Mouse (Mus musculus) liver, embryonic 14.5 days (tissue): ENCODE measurements at regions not wholly inside any gene's neighbourhood (a gene's known extent, or its start where the extent isn't known, plus 50 kb on each side); places are given as distances from the start of the nearest gene placed in this dataset.

ENCODE experiments used
- ATAC-seq: fragments of 200-750 bp; cut with Nextera tagmentation; 2 replicates; pipeline ENCODE4 v1.8.0; 2017; ENCODE audit warnings: moderate number of reproducible peaks, mild to moderate bottlenecking, moderate library complexity; ENCODE audit not compliant: insufficient read depth
- DNase-seq, 3 experiments: peaks; one replicate each; pipeline ENCODE4 v3.0.0-alpha.2; 2012 to 2013; ENCODE audit warnings: low read depth in 3 of 3, low spot score in 3 of 3
- H3K27ac ChIP-seq: fragments of 300-500 bp; sonication (generic); 2 replicates; pipeline ENCODE4 v1.5.1; 2014; ENCODE audit warnings: moderate library complexity, mild to moderate bottlenecking, control low read depth, inconsistent platforms
- H3K27me3 ChIP-seq: fragments of 300-500 bp; sonication (generic); 2 replicates; pipeline ENCODE4 v1.6.1; 2014; ENCODE audit warnings: mild to moderate bottlenecking, low read length, moderate library complexity; ENCODE audit not compliant: control insufficient read depth, insufficient read depth
- H3K36me3 ChIP-seq: fragments of 300-500 bp; sonication (generic); replicated peaks from 2 replicates; pipeline ENCODE4 v1.6.1; 2014; ENCODE audit warnings: low read depth; ENCODE audit not compliant: control insufficient read depth, insufficient read depth
- H3K4me1 ChIP-seq, 2 experiments: fragments of 200-500 bp in 1 of 2; fragments of 300-500 bp in 1 of 2; sonication (generic) in 1 of 2; replicated peaks; 2 replicates each; pipeline ENCODE4 v1.6.1; 2012 to 2014; ENCODE audit warnings: antibody characterized with exemption in 1 of 2, inconsistent platforms in 1 of 2, low read length in 1 of 2; ENCODE audit not compliant: control insufficient read depth in 2 of 2, insufficient read depth in 2 of 2
- H3K4me2 ChIP-seq: fragments of 300-500 bp; sonication (generic); 2 replicates; pipeline ENCODE4 v1.6.1; 2014; ENCODE audit warnings: low read depth, mild to moderate bottlenecking, control low read depth, moderate library complexity
- H3K4me3 ChIP-seq, 2 experiments: fragments of 200-500 bp in 1 of 2; fragments of 300-500 bp in 1 of 2; sonication (generic) in 1 of 2; 2 replicates each; pipeline ENCODE4 v1.5.1; 2012 to 2014; ENCODE audit warnings: low read depth in 2 of 2, low read length in 2 of 2, mild to moderate bottlenecking in 2 of 2, control low read depth in 1 of 2, inconsistent platforms in 1 of 2, moderate library complexity in 1 of 2; ENCODE audit not compliant: insufficient read depth in 1 of 2
- H3K9ac ChIP-seq: fragments of 300-500 bp; sonication (generic); replicated peaks from 2 replicates; pipeline ENCODE4 v1.6.1; 2014; ENCODE audit warnings: mild to moderate bottlenecking, control low read depth, moderate library complexity
- H3K9me3 ChIP-seq: fragments of 300-500 bp; sonication (generic); 2 replicates; pipeline ENCODE4 v1.6.1; 2016; ENCODE audit warnings: low read length, mixed read lengths; ENCODE audit not compliant: control insufficient read depth
- CTCF ChIP-seq: IDR thresholded peaks from 2 replicates; pipeline ENCODE4 v1.5.1; 2016; ENCODE audit warnings: antibody characterized with exemption, low read depth, control low read depth
- EP300 ChIP-seq: IDR thresholded peaks from 2 replicates; pipeline ENCODE4 v1.6.1; 2016; ENCODE audit warnings: antibody characterized with exemption, low read depth
- WGBS: fragments of 180-500 bp; shearing (Covaris S2); extraction: QIAGEN DNeasy Blood & Tissue Kit; methylation state at CpG from one replicate; pipeline ENCODE4 v1.1.7; 2014; ENCODE audit not compliant: insufficient replicate concordance; 5-methylcytosine and 5-hydroxymethylcytosine counted together

DNA sequence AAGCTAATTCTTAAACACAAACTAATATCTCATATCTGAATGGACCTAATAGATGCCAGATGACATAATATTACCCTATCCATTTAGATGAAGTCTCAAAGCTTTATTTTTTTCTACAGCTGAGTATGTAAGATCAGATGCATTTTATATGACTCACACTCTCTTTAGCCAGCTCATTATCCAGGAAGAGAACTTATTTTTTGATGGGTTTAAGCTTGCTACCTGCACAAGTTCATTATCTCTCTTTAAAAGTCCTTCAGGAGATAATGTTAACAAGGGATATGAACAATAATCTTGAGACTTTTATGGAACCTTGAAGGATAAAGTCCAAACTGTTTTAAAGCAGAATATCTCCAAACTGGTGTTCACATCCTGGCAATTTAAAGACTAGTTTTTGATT lies 468.0 kb downstream of the Ebf1 start:
- no peak for TF ChIP-seq EP300
- TF ChIP-seq CTCF: no peak
- DNase-seq: no peak
- Histone ChIP-seq H3K4me1 (no peaks in the 10 kb centered on the region), H3K27me3 (no peaks in the 10 kb centered on the region), H3K9me3 (no peaks in the 10 kb centered on the region), H3K36me3 (no peaks in the 10 kb centered on the region), H3K4me3 (no peak overlapping the region), H3K9ac (no peak overlapping the region), H3K4me2 (no peak overlapping the region), H3K27ac (no peak overlapping the region)
- ATAC-seq: no peak

- Histone ChIP-seq H3K4me2 (no peak overlapping the region), H3K27ac (no peak overlapping the region), H3K4me1 (no peaks in the 10 kb centered on the region), H3K9me3 (no peaks in the 10 kb centered on the region), H3K27me3 (no peaks in the 10 kb centered on the region), H3K9ac (no peak overlapping the region), H3K4me3 (no peak overlapping the region), H3K36me3 (no peaks in the 10 kb centered on the region)
- no peak for TF ChIP-seq CTCF
- TF ChIP-seq EP300: no peak
- ATAC-seq: no peak
- DNase-seq: peak; percentile 1 to 7 (median 1)
- 54% methylated on average over 5 of the region's 5 CpGs for WGBS
Observed at GRCm38 (mm10) chr11:45087186-45087915, 470.2 kb downstream of the Ebf1 start.

- TF ChIP-seq CTCF: no peak
- no peak for TF ChIP-seq EP300
- WGBS: 75% methylated on average over 1 of the region's 1 CpGs
- no peak overlapping the region for H3K27ac ChIP-seq
- H3K36me3 ChIP-seq: no peaks in the 10 kb centered on the region
- no peaks in the 10 kb centered on the region for H3K9me3 ChIP-seq
- no peak overlapping the region for H3K4me3 ChIP-seq
- H3K4me2 ChIP-seq: no peak overlapping the region
- ATAC-seq (no peak), DNase-seq (no peak)
- no peaks in the 10 kb centered on the region for H3K27me3 ChIP-seq
- no peak overlapping the region for H3K9ac ChIP-seq
- no peaks in the 10 kb centered on the region for H3K4me1 ChIP-seq
Observed at GRCm38 (mm10) chr11:45088286-45088685, 471.2 kb downstream of the Ebf1 start.

- no peak for ATAC-seq
- TF ChIP-seq CTCF (no peak), EP300 (no peak)
- no peak for DNase-seq
- Histone ChIP-seq H3K9me3 (no peaks in the 10 kb centered on the region), H3K27me3 (no peaks in the 10 kb centered on the region), H3K27ac (no peak overlapping the region), H3K4me3 (no peak overlapping the region), H3K9ac (no peak overlapping the region), H3K4me1 (no peaks in the 10 kb centered on the region), H3K36me3 (no peaks in the 10 kb centered on the region), H3K4me2 (no peak overlapping the region)
- WGBS: 22% methylated on average over 3 of the region's 3 CpGs
Observed at GRCm38 (mm10) chr11:45089561-45089960, 472.4 kb downstream of the Ebf1 start.

DNA sequence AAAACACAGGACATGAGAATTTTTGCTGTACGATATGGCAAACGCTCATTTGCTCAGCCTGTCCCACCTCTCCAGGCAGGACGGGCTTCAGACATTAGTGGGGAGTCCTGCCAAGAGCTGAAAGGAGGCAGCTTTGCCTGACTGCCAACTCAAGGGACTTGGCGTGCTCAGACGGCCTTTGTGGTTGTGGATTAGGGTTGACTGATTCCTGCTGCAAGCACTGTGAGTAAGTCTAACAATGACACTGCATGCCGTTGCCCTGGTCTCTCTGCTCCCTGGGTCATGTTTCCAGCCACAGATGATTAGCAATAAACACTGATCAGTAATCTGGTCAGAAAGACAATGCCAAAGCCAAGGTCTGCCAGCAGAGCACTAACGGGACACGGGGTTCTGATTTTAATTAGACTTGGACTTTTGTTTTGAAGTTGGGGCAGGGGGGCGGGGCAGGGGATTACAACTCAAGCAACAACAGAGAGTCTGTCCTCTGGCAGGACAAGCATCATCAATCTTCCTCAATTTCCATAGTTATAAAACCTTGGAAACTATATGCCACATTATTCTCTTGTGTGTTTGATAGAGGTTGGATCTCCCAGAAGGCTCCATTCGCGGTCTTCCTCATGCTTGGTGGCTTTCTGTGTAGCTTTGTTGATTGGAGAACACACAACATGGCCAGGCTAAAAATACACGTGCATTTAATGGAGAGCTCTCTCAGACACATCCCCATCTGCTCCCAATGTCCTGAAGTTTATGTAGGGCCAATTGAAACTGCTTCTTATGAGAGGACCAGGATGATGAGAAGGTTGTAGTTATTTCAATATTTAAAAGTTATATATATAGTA lies 486.6 kb downstream of the Ebf1 start:
- no peak overlapping the region for H3K9ac ChIP-seq
- no peaks in the 10 kb centered on the region for H3K36me3 ChIP-seq
- H3K4me3 ChIP-seq: no peak overlapping the region
- WGBS: 60% methylated on average over 12 of the region's 12 CpGs
- no peak for DNase-seq
- no peak overlapping the region for H3K4me2 ChIP-seq
- ATAC-seq: no peak
- H3K27me3 ChIP-seq: no peaks in the 10 kb centered on the region
- H3K9me3 ChIP-seq: no peaks in the 10 kb centered on the region
- H3K27ac ChIP-seq: no peak overlapping the region
- no peak for TF ChIP-seq CTCF
- no peak for TF ChIP-seq EP300
- H3K4me1 ChIP-seq: no peaks in the 10 kb centered on the region
